Mouse (Mus musculus): ENCODE data around the gene Prrxl1. TPM values are rescaled to one million over a fixed set of nuclear protein-coding genes. Genes with fewer than 3 reads are reported as not detected.
A peak's percentile ranks its signal among the peaks of the same experiment; 100 is the strongest.

Gene Prrxl1
- polyA plus RNA-seq (2015; fragmentation: Nextera tagmentation; extraction: Ambion mirVana): 0.14 and 0.49 TPM in 2 replicates

DNA sequence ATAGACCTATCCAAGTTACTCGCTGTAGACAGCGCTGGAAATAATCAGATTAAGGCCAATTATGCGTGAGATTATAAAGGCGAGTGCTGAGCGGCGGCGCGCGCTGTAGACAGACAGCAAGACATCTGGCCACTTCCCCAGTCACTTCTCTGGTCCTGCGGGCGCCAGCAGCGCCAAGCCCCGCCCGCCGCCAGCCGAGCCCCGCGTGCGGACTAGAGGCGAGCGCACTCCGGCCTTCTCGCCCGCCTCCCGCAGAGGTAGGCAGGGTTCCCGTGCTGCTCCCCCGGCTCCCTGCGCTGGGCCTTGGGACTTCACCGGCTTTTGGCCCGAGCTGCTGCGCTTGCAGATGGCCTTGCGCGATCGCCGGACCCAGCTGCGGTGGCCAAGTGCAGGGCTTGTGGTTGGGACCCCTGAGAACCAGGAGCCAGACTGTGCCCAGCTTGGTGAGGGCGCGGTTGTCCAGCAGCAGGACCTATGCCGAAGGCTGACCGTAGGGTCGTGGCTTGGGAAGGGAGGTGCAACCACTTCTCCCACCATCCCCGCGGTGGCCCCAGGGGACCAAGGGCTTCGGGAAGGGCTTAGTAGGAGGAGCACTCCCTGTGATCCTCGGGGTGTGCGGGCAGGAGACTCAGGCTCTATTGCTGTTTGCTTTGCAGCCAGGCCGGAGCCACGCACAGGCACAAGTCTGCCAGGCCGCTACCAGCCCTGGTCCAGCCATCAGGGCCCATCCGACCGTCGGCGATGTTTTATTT, at the start of gene Prrxl1:
Gene Prrxl1, plus strand, starts transcription at position 118 of the 752 bp plus-strand sequence.
- Histone ChIP-seq H3K9me3 (replicated peaks) (no peaks in the 10 kb centered on the region), H3K9ac (no peak within 1 kb of the TSS), H3K4me2 (peak within 1 kb of the TSS; percentile 45), H3K36me3 (no peaks in the 10 kb centered on the region), H3K4me1 (peaks cover 25% of the 10 kb centered on the region), H3K27ac (no peak within 1 kb of the TSS), H3K4me3 (replicated peaks) (peak within 1 kb of the TSS; percentile 29), H3K27me3 (peaks cover 100% of the 10 kb centered on the region)
- ATAC-seq (replicated peaks; ENCODE audit: low FRiP score): peak; percentile 18; the same call in 1 of the 2 replicates
- WGBS: under 1% methylated on average over 53 of the region's 53 CpGs

DNA sequence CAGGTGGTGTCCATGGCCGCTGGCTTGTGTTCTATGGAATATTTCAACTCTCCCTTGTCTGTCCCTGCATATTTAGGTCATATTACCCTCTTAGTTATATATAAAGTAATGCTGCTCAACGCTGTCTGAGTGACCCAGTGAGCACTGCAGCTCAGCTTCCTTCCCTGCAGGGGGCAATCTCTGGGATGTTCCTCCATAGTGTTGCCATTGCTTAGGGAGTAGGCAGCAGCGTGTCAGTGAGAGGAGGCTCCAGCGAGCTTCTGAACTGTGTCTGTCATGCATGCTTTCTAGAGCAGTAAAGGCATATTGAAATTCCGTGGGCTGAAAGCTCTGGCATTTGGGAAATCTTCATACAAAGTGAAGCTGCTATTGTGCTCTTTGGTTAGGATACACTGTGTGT, 47.4 kb upstream of the Prrxl1 start:
- no peaks in the 10 kb centered on the region for H3K27me3 ChIP-seq
- 79% methylated on average over 5 of the region's 5 CpGs for WGBS
- H3K9me3 ChIP-seq (replicated peaks): no peaks in the 10 kb centered on the region
- H3K27ac ChIP-seq: no peak overlapping the region
- H3K4me2 ChIP-seq: no peak overlapping the region
- no peak for ATAC-seq (replicated peaks; ENCODE audit: low FRiP score)
- no peak overlapping the region for H3K4me3 ChIP-seq (replicated peaks)
- H3K36me3 ChIP-seq: peaks cover 46% of the 10 kb centered on the region
- peaks cover 7% of the 10 kb centered on the region; the same call in 1 of the 2 replicates for H3K4me1 ChIP-seq
- H3K9ac ChIP-seq: no peak overlapping the region

DNA sequence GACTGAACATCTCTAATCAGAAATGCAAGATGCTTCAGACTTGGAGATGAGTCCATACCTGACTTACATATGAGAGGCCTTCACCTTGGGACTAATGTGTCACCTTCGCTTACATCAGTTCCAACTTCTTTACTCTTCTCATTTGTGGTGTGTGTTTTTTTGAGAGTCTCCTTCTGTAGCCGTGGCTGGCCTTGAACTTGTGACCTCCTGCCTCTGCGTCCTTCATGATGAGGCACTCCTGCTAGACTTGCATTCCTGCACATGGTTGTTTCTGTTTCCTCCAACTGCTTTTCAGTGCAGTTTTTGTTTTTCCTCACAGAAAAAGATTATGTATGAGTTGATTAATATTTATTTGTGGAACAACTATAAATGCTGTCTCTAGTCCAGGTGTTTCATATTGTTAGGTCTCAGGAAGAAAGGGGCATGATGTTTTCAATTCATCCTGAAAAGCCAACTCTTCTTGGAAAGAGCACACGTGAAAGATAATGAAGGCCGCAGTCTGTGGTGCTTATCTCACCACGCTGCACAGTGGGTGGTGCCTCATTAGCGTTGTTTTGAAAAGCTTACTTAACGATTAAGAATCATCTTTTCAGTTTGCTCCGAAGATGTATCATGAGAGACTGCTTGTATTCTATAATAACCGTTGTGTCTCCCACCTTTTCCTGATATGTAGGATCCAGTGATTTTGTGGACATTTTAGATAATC, 45.9 kb upstream of the Prrxl1 start:
- H3K36me3 ChIP-seq: peaks cover 48% of the 10 kb centered on the region
- no peaks in the 10 kb centered on the region for H3K27me3 ChIP-seq
- H3K9ac ChIP-seq: no peak overlapping the region
- H3K4me2 ChIP-seq: no peak overlapping the region
- ATAC-seq (replicated peaks; ENCODE audit: low FRiP score): no peak
- WGBS: 83% methylated on average over 10 of the region's 10 CpGs
- H3K4me3 ChIP-seq (replicated peaks): no peak overlapping the region
- no peaks in the 10 kb centered on the region for H3K9me3 ChIP-seq (replicated peaks)
- H3K4me1 ChIP-seq: peaks cover 7% of the 10 kb centered on the region; the same call in 1 of the 2 replicates
- H3K27ac ChIP-seq: no peak overlapping the region

DNA sequence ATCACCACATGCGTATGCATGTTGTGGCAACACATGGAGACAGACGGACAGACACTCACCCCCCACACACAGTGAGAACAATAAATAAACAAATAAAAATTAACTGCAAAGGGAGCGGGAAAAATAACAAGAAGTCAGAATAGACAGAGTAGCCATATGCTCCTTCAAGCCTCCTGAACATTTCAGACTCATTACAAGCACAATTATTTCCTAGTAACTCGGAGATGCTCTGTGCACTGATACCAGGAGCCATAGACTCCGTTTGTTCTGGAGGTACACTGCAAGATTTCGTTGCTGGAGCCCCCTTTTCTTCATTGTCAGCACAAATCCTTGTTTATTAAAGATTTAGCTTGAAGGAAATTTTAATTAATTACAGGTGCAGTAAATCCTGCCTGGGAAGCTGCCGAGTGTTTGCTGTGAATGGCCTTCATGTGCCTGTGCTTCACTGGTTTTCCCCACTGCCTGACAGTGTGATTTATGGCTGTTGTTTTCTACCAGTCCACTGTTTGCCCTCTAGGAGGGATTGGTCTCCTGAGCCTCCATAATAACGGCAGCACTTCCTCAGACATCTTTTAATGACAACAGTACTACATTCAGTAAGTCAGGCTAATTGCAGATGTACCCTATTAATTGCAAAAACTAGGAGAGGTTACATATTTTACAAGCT, 44.2 kb upstream of the Prrxl1 start:
- no peak for ATAC-seq (replicated peaks; ENCODE audit: low FRiP score)

DNA sequence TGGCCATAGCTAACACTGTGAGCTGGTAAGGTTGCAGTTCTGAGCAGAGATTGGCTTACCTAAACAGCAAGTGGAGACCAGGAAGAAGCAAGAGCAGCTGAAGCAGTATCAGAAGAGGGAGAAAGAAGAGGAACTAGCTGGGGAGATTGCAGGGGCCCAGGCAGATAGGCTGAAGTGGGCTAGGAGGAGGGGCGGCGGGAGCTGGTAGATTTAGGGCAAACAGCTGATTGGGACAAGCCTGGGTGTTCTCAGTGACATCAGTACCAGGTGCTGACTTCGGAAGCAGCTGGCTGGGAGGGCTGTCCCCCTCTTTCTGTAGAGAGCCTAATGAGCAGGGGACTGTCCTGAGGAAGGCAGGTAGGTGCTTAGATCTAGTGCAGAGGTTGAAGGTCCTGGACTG, 37.8 kb upstream of the Prrxl1 start:
- Histone ChIP-seq H3K4me2 (no peak overlapping the region), H3K4me3 (replicated peaks) (no peak overlapping the region), H3K9ac (no peak overlapping the region), H3K9me3 (replicated peaks) (no peaks in the 10 kb centered on the region), H3K36me3 (peaks cover 87% of the 10 kb centered on the region), H3K27ac (no peak overlapping the region), H3K27me3 (no peaks in the 10 kb centered on the region), H3K4me1 (no peaks in the 10 kb centered on the region)
- 98% methylated on average over 3 of the region's 3 CpGs for WGBS
- ATAC-seq (replicated peaks; ENCODE audit: low FRiP score): no peak

More for the DNA sequence above, 44.2 kb upstream of the Prrxl1 start:
- H3K9me3 ChIP-seq (replicated peaks): no peaks in the 10 kb centered on the region
- no peaks in the 10 kb centered on the region for H3K27me3 ChIP-seq
- peaks cover 7% of the 10 kb centered on the region; the same call in 1 of the 2 replicates for H3K4me1 ChIP-seq
- no peak overlapping the region for H3K9ac ChIP-seq
- no peak overlapping the region for H3K4me3 ChIP-seq (replicated peaks)
- H3K27ac ChIP-seq: no peak overlapping the region
- 36% methylated on average over 8 of the region's 8 CpGs for WGBS
- H3K4me2 ChIP-seq: no peak overlapping the region
- H3K36me3 ChIP-seq: peaks cover 49% of the 10 kb centered on the region

DNA sequence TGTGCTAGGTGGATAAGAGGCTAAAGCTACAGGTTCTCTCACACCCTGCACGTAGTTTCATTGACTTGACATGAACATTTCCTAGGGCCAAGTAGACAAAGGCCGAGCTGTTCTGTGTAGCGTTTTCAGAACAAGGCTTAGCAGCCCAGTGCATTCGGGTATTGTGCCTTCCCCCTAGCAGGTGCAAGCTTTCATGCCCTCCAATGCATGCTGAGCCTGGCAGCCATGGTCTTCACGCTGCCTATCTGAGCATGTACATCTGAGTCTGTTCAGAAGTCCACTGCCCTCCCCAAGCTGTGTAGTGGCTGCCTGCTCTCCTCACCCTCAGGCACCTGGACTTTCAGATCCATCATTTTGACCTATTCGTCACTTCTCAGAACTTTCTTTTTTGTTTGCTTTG, 35.5 kb upstream of the Prrxl1 start:
- no peak overlapping the region for H3K27ac ChIP-seq
- H3K4me3 ChIP-seq (replicated peaks): no peak overlapping the region
- H3K9me3 ChIP-seq (replicated peaks): no peaks in the 10 kb centered on the region
- WGBS: 92% methylated on average over 6 of the region's 6 CpGs
- no peaks in the 10 kb centered on the region for H3K27me3 ChIP-seq
- H3K36me3 ChIP-seq: peaks cover 91% of the 10 kb centered on the region
- ATAC-seq (replicated peaks; ENCODE audit: low FRiP score): no peak
- no peaks in the 10 kb centered on the region for H3K4me1 ChIP-seq
- no peak overlapping the region for H3K4me2 ChIP-seq
- no peak overlapping the region for H3K9ac ChIP-seq

DNA sequence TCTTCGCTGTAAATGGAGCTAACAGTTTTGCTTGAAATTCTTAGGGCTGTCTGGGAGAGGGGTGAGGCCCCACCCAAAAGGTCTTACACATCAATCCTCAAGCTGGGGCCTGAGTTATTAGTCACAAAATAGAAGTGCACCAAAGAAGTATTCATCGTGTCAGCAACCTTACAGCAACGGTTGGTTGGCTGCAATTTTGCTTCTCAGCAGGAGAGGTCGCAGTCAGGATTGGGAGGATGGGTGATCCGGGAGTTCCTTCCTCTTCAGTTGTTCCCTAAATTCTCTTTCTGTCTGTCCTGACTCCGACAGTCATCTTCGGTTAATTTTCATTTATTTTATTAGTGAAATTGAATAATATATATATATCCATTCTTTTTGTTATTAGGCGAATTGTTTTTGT, 26.7 kb upstream of the Prrxl1 start:
- Histone ChIP-seq H3K9ac (no peak overlapping the region), H3K4me2 (no peak overlapping the region), H3K27ac (no peak overlapping the region), H3K9me3 (replicated peaks) (no peaks in the 10 kb centered on the region), H3K27me3 (no peaks in the 10 kb centered on the region), H3K4me3 (replicated peaks) (no peak overlapping the region), H3K36me3 (peaks cover 83% of the 10 kb centered on the region), H3K4me1 (no peaks in the 10 kb centered on the region)
- 68% methylated on average over 8 of the region's 8 CpGs for WGBS
- ATAC-seq (replicated peaks; ENCODE audit: low FRiP score): no peak

GRCm38 (mm10) chr14:32578420-32578819, 20.8 kb upstream of the Prrxl1 start:
- Histone ChIP-seq H3K4me2 (no peak overlapping the region), H3K4me3 (replicated peaks) (no peak overlapping the region), H3K4me1 (no peaks in the 10 kb centered on the region), H3K36me3 (peaks cover 47% of the 10 kb centered on the region), H3K27me3 (no peaks in the 10 kb centered on the region), H3K9me3 (replicated peaks) (no peaks in the 10 kb centered on the region), H3K9ac (no peak overlapping the region), H3K27ac (no peak overlapping the region)
- WGBS: 92% methylated on average over 2 of the region's 2 CpGs
- ATAC-seq (replicated peaks; ENCODE audit: low FRiP score): no peak

- 91% methylated on average over 9 of the region's 9 CpGs for WGBS
These were observed 15.5 kb upstream of the Prrxl1 start for GRCm38 (mm10) chr14:32583696-32584095.

DNA sequence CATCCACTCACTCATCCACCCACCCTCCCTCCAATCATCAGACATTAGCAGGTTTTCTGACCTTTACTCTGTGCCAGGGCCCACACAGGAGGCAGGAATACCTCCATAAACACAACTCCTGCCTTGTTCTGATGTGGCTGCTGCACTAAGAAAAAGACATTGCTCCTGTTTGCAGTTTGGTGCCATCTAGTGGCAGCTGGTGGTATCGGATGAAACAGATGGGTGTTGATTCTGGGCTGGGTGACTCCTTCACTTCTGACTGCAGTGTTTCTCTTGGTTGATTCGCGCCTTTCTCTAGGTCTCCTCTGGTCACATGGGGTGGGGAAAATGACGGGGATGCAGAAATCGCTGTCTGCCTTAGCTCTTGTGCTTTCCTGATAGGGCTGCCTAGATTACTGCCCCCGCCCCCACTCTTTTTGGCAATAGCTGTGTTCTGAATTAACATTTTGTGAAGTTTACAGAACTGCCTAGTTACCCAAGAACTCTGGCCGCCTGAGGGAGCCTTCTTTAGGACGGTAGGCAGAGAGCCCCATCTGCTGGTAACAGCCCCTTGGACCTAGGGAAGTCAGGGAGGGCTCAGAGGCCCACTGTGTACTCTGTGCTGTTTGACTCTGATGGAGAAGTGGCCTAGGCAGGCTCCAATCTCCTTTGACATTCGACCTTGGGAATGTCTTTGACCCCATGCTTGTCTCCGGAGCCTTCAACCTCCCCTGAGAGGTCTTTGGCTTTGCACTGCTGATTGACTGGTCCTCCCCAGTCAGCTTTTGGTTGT, 12.0 kb upstream of the Prrxl1 start:
- no peak overlapping the region for H3K27ac ChIP-seq
- H3K9me3 ChIP-seq (replicated peaks): no peaks in the 10 kb centered on the region
- H3K4me1 ChIP-seq: no peaks in the 10 kb centered on the region
- H3K9ac ChIP-seq: no peak overlapping the region
- WGBS: 12% methylated on average over 10 of the region's 10 CpGs
- no peak overlapping the region for H3K4me3 ChIP-seq (replicated peaks)
- no peaks in the 10 kb centered on the region for H3K36me3 ChIP-seq
- H3K4me2 ChIP-seq: no peak overlapping the region
- ATAC-seq (replicated peaks; ENCODE audit: low FRiP score): no peak
- H3K27me3 ChIP-seq: peaks cover 18% of the 10 kb centered on the region

More at GRCm38 (mm10) chr14:32583696-32584095, 15.5 kb upstream of the Prrxl1 start:
- no peak for ATAC-seq (replicated peaks; ENCODE audit: low FRiP score)
- Histone ChIP-seq H3K27me3 (peaks cover 6% of the 10 kb centered on the region; the same call in 1 of the 2 replicates), H3K36me3 (peaks cover 5% of the 10 kb centered on the region; the same call in 1 of the 2 replicates), H3K4me1 (no peaks in the 10 kb centered on the region), H3K4me2 (no peak overlapping the region), H3K4me3 (replicated peaks) (no peak overlapping the region), H3K9ac (no peak overlapping the region), H3K27ac (no peak overlapping the region), H3K9me3 (replicated peaks) (no peaks in the 10 kb centered on the region)

DNA sequence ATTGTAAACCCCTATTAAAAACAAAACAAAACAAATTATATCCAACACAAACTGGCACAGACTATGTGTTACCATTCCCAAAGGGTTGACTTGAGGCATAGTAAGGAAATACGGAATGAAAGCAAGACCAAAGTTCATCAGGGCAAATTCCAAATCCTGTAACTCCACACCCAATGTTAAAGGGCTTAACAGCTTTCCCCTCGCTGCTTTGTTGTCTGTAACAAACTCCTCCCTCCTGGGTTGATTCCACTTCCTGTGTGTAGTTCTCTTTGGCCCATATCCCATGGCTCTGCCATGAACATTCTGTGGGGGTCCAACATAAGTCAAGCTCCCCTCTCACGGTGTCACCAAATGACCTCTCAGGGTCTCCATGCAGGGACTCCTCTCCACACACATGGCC, 8.8 kb upstream of the Prrxl1 start:
- Histone ChIP-seq H3K9ac (no peak overlapping the region), H3K9me3 (replicated peaks) (no peaks in the 10 kb centered on the region), H3K4me1 (no peaks in the 10 kb centered on the region), H3K27ac (no peak overlapping the region), H3K4me2 (no peak overlapping the region), H3K27me3 (peaks cover 46% of the 10 kb centered on the region), H3K4me3 (replicated peaks) (no peak overlapping the region), H3K36me3 (no peaks in the 10 kb centered on the region)
- ATAC-seq (replicated peaks; ENCODE audit: low FRiP score): no peak
- WGBS: 53% methylated on average over 3 of the region's 3 CpGs
